Mouse (Mus musculus): ENCODE results near the gene Hoxa7. TPM values are rescaled to one million over a fixed set of nuclear protein-coding genes. Genes with fewer than 3 reads are reported as not detected.

Hoxa7 gene
- polyA plus RNA-seq, 1 experiment: not detected

GRCm38 (mm10) chr6:52259081-52259790, 37.6 kb upstream of the Hoxa7 start:
- no peaks in the 10 kb centered on the region for H3K4me1 ChIP-seq (ENCODE audit: control insufficient read depth, insufficient read depth, low read length)
- H3K27ac ChIP-seq (ENCODE audit: insufficient read depth, low read depth, low read length): no peak overlapping the region
- H3K4me3 ChIP-seq (ENCODE audit: insufficient read depth, low read depth, low read length): no peak overlapping the region
- TF ChIP-seq POLR2A (IDR thresholded peaks at IDR 0.05; ENCODE audit: insufficient read depth, low read depth, low read length) (no peak), CTCF (IDR thresholded peaks at IDR 0.05; ENCODE audit: insufficient read depth, low read depth, low read length) (no peak)
- WGBS: 2% methylated on average over 25 of the region's 25 CpGs

DNA sequence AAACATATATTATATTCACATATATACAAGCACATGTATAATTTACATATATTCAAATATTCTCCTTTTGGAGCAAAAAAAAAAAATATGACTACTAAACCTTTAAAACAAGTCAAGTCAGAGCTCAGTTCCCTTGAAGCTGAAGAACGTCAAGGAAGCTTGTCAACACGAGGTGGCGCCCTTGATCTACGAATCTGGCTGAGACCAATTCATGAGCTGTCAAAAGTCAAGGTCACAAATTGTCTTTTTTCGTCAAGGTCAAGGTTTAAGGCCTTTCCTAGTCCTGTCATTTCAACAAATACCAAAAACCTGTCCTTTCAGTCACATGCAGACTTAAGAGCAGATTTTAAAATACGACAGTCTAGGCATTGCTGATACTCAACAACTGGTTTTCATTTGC, 35.3 kb upstream of the Hoxa7 start:
- TF ChIP-seq POLR2A (IDR thresholded peaks at IDR 0.05; ENCODE audit: insufficient read depth, low read depth, low read length) (no peak), CTCF (IDR thresholded peaks at IDR 0.05; ENCODE audit: insufficient read depth, low read depth, low read length) (0 out of 2 replicates have a peak, but pooled peaks have one; percentile 17)
- Histone ChIP-seq H3K4me1 (ENCODE audit: control insufficient read depth, insufficient read depth, low read length) (no peaks in the 10 kb centered on the region), H3K27ac (ENCODE audit: insufficient read depth, low read depth, low read length) (no peak overlapping the region), H3K4me3 (ENCODE audit: insufficient read depth, low read depth, low read length) (no peak overlapping the region)
- WGBS: 2% methylated on average over 6 of the region's 6 CpGs

GRCm38 (mm10) chr6:52253511-52254500, 32.2 kb upstream of the Hoxa7 start:
- TF ChIP-seq POLR2A (IDR thresholded peaks at IDR 0.05; ENCODE audit: insufficient read depth, low read depth, low read length) (no peak), CTCF (IDR thresholded peaks at IDR 0.05; ENCODE audit: insufficient read depth, low read depth, low read length) (no peak)
- no peak overlapping the region for H3K27ac ChIP-seq (ENCODE audit: insufficient read depth, low read depth, low read length)
- WGBS: 2% methylated on average over 59 of the region's 59 CpGs
- H3K4me1 ChIP-seq (ENCODE audit: control insufficient read depth, insufficient read depth, low read length): no peaks in the 10 kb centered on the region
- H3K4me3 ChIP-seq (ENCODE audit: insufficient read depth, low read depth, low read length): no peak overlapping the region

GRCm38 (mm10) chr6:52252775-52253376, 31.2 kb upstream of the Hoxa7 start:
- H3K4me3 ChIP-seq (ENCODE audit: insufficient read depth, low read depth, low read length): no peak overlapping the region
- no peak overlapping the region for H3K27ac ChIP-seq (ENCODE audit: insufficient read depth, low read depth, low read length)
- H3K4me1 ChIP-seq (ENCODE audit: control insufficient read depth, insufficient read depth, low read length): no peaks in the 10 kb centered on the region
- WGBS: 2% methylated on average over 35 of the region's 35 CpGs
- TF ChIP-seq CTCF (IDR thresholded peaks at IDR 0.05; ENCODE audit: insufficient read depth, low read depth, low read length) (no peak), POLR2A (IDR thresholded peaks at IDR 0.05; ENCODE audit: insufficient read depth, low read depth, low read length) (no peak)

GRCm38 (mm10) chr6:52252016-52252774, 30.5 kb upstream of the Hoxa7 start:
- Histone ChIP-seq H3K27ac (ENCODE audit: insufficient read depth, low read depth, low read length) (no peak overlapping the region), H3K4me1 (ENCODE audit: control insufficient read depth, insufficient read depth, low read length) (no peaks in the 10 kb centered on the region), H3K4me3 (ENCODE audit: insufficient read depth, low read depth, low read length) (no peak overlapping the region)
- 5% methylated on average over 24 of the region's 24 CpGs for WGBS
- no peak for TF ChIP-seq POLR2A (IDR thresholded peaks at IDR 0.05; ENCODE audit: insufficient read depth, low read depth, low read length)
- no peak for TF ChIP-seq CTCF (IDR thresholded peaks at IDR 0.05; ENCODE audit: insufficient read depth, low read depth, low read length)

DNA sequence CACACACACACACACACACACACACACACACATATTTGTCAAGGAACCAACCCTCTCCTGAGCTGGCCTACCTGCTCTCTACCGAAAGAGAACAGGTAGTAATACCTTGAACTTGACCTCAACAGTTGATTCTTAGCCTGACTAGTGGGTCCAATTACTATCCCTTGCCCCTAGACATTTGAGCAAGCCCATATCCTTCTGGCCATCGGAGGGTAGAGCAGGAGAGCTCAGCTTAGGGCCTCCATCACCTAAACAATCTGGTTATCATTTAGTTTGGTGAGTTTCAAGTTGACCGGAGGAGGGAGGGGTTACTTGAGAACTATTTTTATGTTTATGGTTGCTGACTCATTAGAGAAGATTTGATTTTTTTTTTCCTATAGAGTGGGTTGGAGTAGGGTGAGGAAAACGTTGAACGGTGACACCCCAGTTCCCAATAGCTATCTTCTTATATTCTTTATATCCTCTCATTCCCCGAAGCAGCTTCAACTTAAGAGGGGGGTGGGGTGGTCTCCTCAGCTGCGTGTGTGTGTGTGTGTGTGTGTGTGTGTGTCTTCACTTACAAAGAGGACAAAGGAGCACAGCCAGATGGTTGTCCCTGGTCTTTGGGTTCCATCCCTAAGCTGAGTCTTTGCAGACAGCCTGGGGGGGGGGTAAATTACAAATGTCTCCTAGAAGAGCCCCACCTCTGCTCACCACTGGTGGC, 29.7 kb upstream of the Hoxa7 start:
- H3K4me1 ChIP-seq (ENCODE audit: control insufficient read depth, insufficient read depth, low read length): no peaks in the 10 kb centered on the region
- no peak for TF ChIP-seq CTCF (IDR thresholded peaks at IDR 0.05; ENCODE audit: insufficient read depth, low read depth, low read length)
- no peak for TF ChIP-seq POLR2A (IDR thresholded peaks at IDR 0.05; ENCODE audit: insufficient read depth, low read depth, low read length)
- WGBS: 11% methylated on average over 7 of the region's 7 CpGs

GRCm38 (mm10) chr6:52249826-52250225, 28.2 kb upstream of the Hoxa7 start:
- no peak overlapping the region for H3K4me3 ChIP-seq (ENCODE audit: insufficient read depth, low read depth, low read length)
- 4% methylated on average over 4 of the region's 4 CpGs for WGBS
- TF ChIP-seq POLR2A (IDR thresholded peaks at IDR 0.05; ENCODE audit: insufficient read depth, low read depth, low read length): no peak
- TF ChIP-seq CTCF (IDR thresholded peaks at IDR 0.05; ENCODE audit: insufficient read depth, low read depth, low read length): no peak
- H3K4me1 ChIP-seq (ENCODE audit: control insufficient read depth, insufficient read depth, low read length): no peaks in the 10 kb centered on the region
- no peak overlapping the region for H3K27ac ChIP-seq (ENCODE audit: insufficient read depth, low read depth, low read length)

More for the DNA sequence above, 29.7 kb upstream of the Hoxa7 start:
- Histone ChIP-seq H3K27ac (ENCODE audit: insufficient read depth, low read depth, low read length) (no peak overlapping the region), H3K4me3 (ENCODE audit: insufficient read depth, low read depth, low read length) (no peak overlapping the region)

GRCm38 (mm10) chr6:52249415-52249738, 27.7 kb upstream of the Hoxa7 start:
- 2% methylated on average over 16 of the region's 16 CpGs for WGBS

More at GRCm38 (mm10) chr6:52249415-52249738, 27.7 kb upstream of the Hoxa7 start:
- TF ChIP-seq CTCF (IDR thresholded peaks at IDR 0.05; ENCODE audit: insufficient read depth, low read depth, low read length) (no peak), POLR2A (IDR thresholded peaks at IDR 0.05; ENCODE audit: insufficient read depth, low read depth, low read length) (no peak)
- Histone ChIP-seq H3K4me3 (ENCODE audit: insufficient read depth, low read depth, low read length) (no peak overlapping the region), H3K27ac (ENCODE audit: insufficient read depth, low read depth, low read length) (no peak overlapping the region), H3K4me1 (ENCODE audit: control insufficient read depth, insufficient read depth, low read length) (no peaks in the 10 kb centered on the region)
